Comparison of ENCODE assay signal across 8 mouse cellular contexts in the genomic region with DNA sequence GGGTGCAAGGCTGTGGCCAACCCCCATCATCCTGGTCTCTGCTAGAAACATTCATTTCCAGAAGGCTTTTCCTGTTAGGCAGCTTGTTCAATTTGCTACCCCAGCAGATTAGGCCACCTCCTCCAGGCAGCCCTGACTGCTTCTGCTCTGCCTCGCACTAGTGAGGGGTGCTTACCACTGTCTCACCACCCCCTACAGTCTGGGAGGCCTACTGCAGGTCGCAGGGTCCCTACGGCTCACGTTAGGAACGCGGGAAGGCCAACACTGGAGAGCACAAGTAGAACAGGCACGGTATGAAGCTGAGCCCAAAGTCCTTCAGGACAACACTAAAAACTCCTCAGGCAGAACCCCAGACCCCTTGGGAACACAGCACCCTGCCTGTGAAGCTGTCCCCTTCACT. TPM values are rescaled to one million over a fixed set of nuclear protein-coding genes. Genes with fewer than 3 reads are reported as not detected.
A peak's percentile ranks its signal among the peaks of the same experiment; 100 is the strongest.
DNase-seq lines count a peak whose midpoint lies in the region; ATAC-seq lines count a peak whose summit lies in the region.

No protein-coding gene starts in this region.

- H3K4me1 ChIP-seq in kidney, embryonic 15.5 days = peaks cover 81% of the 10 kb centered on the region
- H3K4me1 ChIP-seq in intestine, embryonic 15.5 days (replicated peaks) = peaks cover 64% of the 10 kb centered on the region
- H3K4me1 ChIP-seq in neural tube, embryonic 14.5 days (ENCODE audit: control insufficient read depth, insufficient read depth, low read length) = peaks cover 44% of the 10 kb centered on the region

- no peaks in the 10 kb centered on the region for H3K27me3 ChIP-seq in kidney, embryonic 15.5 days
- H3K27me3 ChIP-seq in intestine, embryonic 15.5 days (replicated peaks) = no peaks in the 10 kb centered on the region
- H3K27me3 ChIP-seq in neural tube, embryonic 14.5 days (ENCODE audit: control insufficient read depth, insufficient read depth, low read length) = no peaks in the 10 kb centered on the region

- H3K4me2 ChIP-seq in kidney, embryonic 15.5 days = peak overlapping the region; percentile 89
- peak overlapping the region; percentile 89 for H3K4me2 ChIP-seq in intestine, embryonic 15.5 days (replicated peaks)
- H3K4me2 ChIP-seq in neural tube, embryonic 14.5 days (ENCODE audit: low read depth, low read length) = peak overlapping the region; percentile 74

- ATAC-seq in kidney, embryonic 15.5 days (replicated peaks; ENCODE audit: low FRiP score) = no peak
- ATAC-seq in intestine, embryonic 15.5 days = no peak
- no peak for ATAC-seq in neural tube, embryonic 14.5 days (ENCODE audit: low read depth)
- ATAC-seq in granulocyte monocyte progenitor cell, adult 5-6 weeks (replicated peaks; ENCODE audit: poor library complexity, severe bottlenecking) = no peak

- H3K9me3 ChIP-seq in kidney, embryonic 15.5 days (replicated peaks) = no peaks in the 10 kb centered on the region
- H3K9me3 ChIP-seq in intestine, embryonic 15.5 days = no peaks in the 10 kb centered on the region
- H3K9me3 ChIP-seq in neural tube, embryonic 14.5 days (ENCODE audit: control insufficient read depth, low read length) = no peaks in the 10 kb centered on the region

- DNase-seq in kidney, adult 8-10 months = no peak
- peak; percentile 35 for DNase-seq in embryo, embryonic 10.5 days (ENCODE audit: low spot score)
- no peak for DNase-seq in layer of hippocampus, postnatal 14 days (ENCODE audit: low spot score in 2 of 2)
- no peak for DNase-seq in right cerebral cortex, postnatal 10 days (ENCODE audit: low spot score in 2 of 2)

- WGBS in kidney, embryonic 15.5 days = 78% methylated on average over 7 of the region's 7 CpGs
- 67% methylated on average over 7 of the region's 7 CpGs for WGBS in intestine, embryonic 15.5 days
- WGBS in neural tube, embryonic 14.5 days = 80% methylated on average over 7 of the region's 7 CpGs

- H3K27ac ChIP-seq in kidney, embryonic 15.5 days = 0 out of 2 replicates have a peak overlapping the region, but pooled peaks have one; percentile 23
- H3K27ac ChIP-seq in intestine, embryonic 15.5 days = peak overlapping the region; percentile 37; the same call in 1 of the 2 replicates
- H3K27ac ChIP-seq in neural tube, embryonic 14.5 days (ENCODE audit: low read depth, low read length) = no peak overlapping the region

- peak overlapping the region; percentile 98 for H3K4me3 ChIP-seq in kidney, embryonic 15.5 days (replicated peaks)
- H3K4me3 ChIP-seq in intestine, embryonic 15.5 days (replicated peaks) = peak overlapping the region; percentile 97
- peak overlapping the region; percentile 10; the same call in 1 of the 2 replicates for H3K4me3 ChIP-seq in neural tube, embryonic 14.5 days (ENCODE audit: low read depth, low read length)

- H3K36me3 ChIP-seq in kidney, embryonic 15.5 days = peaks cover 43% of the 10 kb centered on the region
- H3K36me3 ChIP-seq in intestine, embryonic 15.5 days = peaks cover 38% of the 10 kb centered on the region
- peaks cover 22% of the 10 kb centered on the region; the same call in 1 of the 2 replicates for H3K36me3 ChIP-seq in neural tube, embryonic 14.5 days (ENCODE audit: control insufficient read depth, insufficient read depth, low read length)

- 0 out of 2 replicates have a peak overlapping the region, but pooled peaks have one; percentile 22 for H3K9ac ChIP-seq in kidney, embryonic 15.5 days
- peak overlapping the region; percentile 99; the same call in 1 of the 2 replicates for H3K9ac ChIP-seq in intestine, embryonic 15.5 days
- peak overlapping the region; percentile 90; the same call in 1 of the 2 replicates for H3K9ac ChIP-seq in neural tube, embryonic 14.5 days (replicated peaks; ENCODE audit: low read depth, low read length)

RNA-seq across cellular contexts. Expression of gene Akt1, which starts 2.8 kb away (rescaled TPM):
- 53.7 and 56.7 TPM in 2 replicates for polyA plus RNA-seq in kidney, embryonic 15.5 days (2015; fragmentation: Nextera tagmentation; extraction: Ambion mirVana)
- 128 and 141 TPM in 2 replicates for polyA plus RNA-seq in intestine, embryonic 15.5 days (2015; fragmentation: Nextera tagmentation; extraction: Ambion mirVana)
- 57.9 and 59.2 TPM in 2 replicates for polyA plus RNA-seq in neural tube, embryonic 14.5 days (2014; fragmentation: Nextera tagmentation; extraction: Ambion mirVana)
- 100 to 1,000 TPM; 153 to 158 TPM for total RNA-seq in layer of hippocampus, postnatal 14 days (2021)
- 118 and 134 TPM in 2 replicates for total RNA-seq in granulocyte monocyte progenitor cell, adult 5-6 weeks (2014; fragmentation: Nextera tagmentation)
- total RNA-seq in granulocyte monocyte progenitor cell, adult 5-6 weeks (2017) = 73.9 and 101 TPM in 2 replicates

RNA-seq across cellular contexts. Expression of gene Zbtb42, which starts 6.7 kb away (rescaled TPM):
- polyA plus RNA-seq in kidney, embryonic 15.5 days (2015; fragmentation: Nextera tagmentation; extraction: Ambion mirVana) = 4.0 and 4.6 TPM in 2 replicates
- polyA plus RNA-seq in intestine, embryonic 15.5 days (2015; fragmentation: Nextera tagmentation; extraction: Ambion mirVana) = 7.5 and 10.3 TPM in 2 replicates
- polyA plus RNA-seq in neural tube, embryonic 14.5 days (2014; fragmentation: Nextera tagmentation; extraction: Ambion mirVana) = 1.3 and 3.5 TPM in 2 replicates
- total RNA-seq in layer of hippocampus, postnatal 14 days (2021) = under 1 TPM; 0.43 to 0.55 TPM
- total RNA-seq in granulocyte monocyte progenitor cell, adult 5-6 weeks (2014; fragmentation: Nextera tagmentation) = 1.0 and 5.4 TPM in 2 replicates
- 0.82 and 1.3 TPM in 2 replicates for total RNA-seq in granulocyte monocyte progenitor cell, adult 5-6 weeks (2017)

RNA-seq across cellular contexts. Expression of gene Siva1, which starts 27.4 kb away (rescaled TPM):
- polyA plus RNA-seq in kidney, embryonic 15.5 days (2015; fragmentation: Nextera tagmentation; extraction: Ambion mirVana) = 255 and 266 TPM in 2 replicates
- polyA plus RNA-seq in intestine, embryonic 15.5 days (2015; fragmentation: Nextera tagmentation; extraction: Ambion mirVana) = 183 and 225 TPM in 2 replicates
- polyA plus RNA-seq in neural tube, embryonic 14.5 days (2014; fragmentation: Nextera tagmentation; extraction: Ambion mirVana) = 44.7 and 46.8 TPM in 2 replicates
- 10 to 100 TPM; 21.6 to 23.4 TPM for total RNA-seq in layer of hippocampus, postnatal 14 days (2021)
- total RNA-seq in granulocyte monocyte progenitor cell, adult 5-6 weeks (2014; fragmentation: Nextera tagmentation) = 113 and 231 TPM in 2 replicates
- 339 TPM in 2 replicates for total RNA-seq in granulocyte monocyte progenitor cell, adult 5-6 weeks (2017)

RNA-seq across cellular contexts. Expression of gene Cep170b, which starts 48.4 kb away (rescaled TPM):
- 15.8 and 16.6 TPM in 2 replicates for polyA plus RNA-seq in kidney, embryonic 15.5 days (2015; fragmentation: Nextera tagmentation; extraction: Ambion mirVana)
- polyA plus RNA-seq in intestine, embryonic 15.5 days (2015; fragmentation: Nextera tagmentation; extraction: Ambion mirVana) = 20.1 and 22.4 TPM in 2 replicates
- polyA plus RNA-seq in neural tube, embryonic 14.5 days (2014; fragmentation: Nextera tagmentation; extraction: Ambion mirVana) = 33.2 and 36.1 TPM in 2 replicates
- total RNA-seq in layer of hippocampus, postnatal 14 days (2021) = 100 to 1,000 TPM; 178 to 193 TPM
- total RNA-seq in granulocyte monocyte progenitor cell, adult 5-6 weeks (2014; fragmentation: Nextera tagmentation) = 1.6 and 9.2 TPM in 2 replicates
- 0.56 and 1.2 TPM in 2 replicates for total RNA-seq in granulocyte monocyte progenitor cell, adult 5-6 weeks (2017)

RNA-seq across cellular contexts. Expression of gene Adssl1, which starts 52.0 kb away (rescaled TPM):
- polyA plus RNA-seq in kidney, embryonic 15.5 days (2015; fragmentation: Nextera tagmentation; extraction: Ambion mirVana) = 11.6 and 12.4 TPM in 2 replicates
- polyA plus RNA-seq in intestine, embryonic 15.5 days (2015; fragmentation: Nextera tagmentation; extraction: Ambion mirVana) = 2.1 and 2.8 TPM in 2 replicates
- 2.7 and 3.4 TPM in 2 replicates for polyA plus RNA-seq in neural tube, embryonic 14.5 days (2014; fragmentation: Nextera tagmentation; extraction: Ambion mirVana)
- 1 to 10 TPM; 5.3 to 5.6 TPM for total RNA-seq in layer of hippocampus, postnatal 14 days (2021)
- 128 and 139 TPM in 2 replicates for total RNA-seq in granulocyte monocyte progenitor cell, adult 5-6 weeks (2014; fragmentation: Nextera tagmentation)
- total RNA-seq in granulocyte monocyte progenitor cell, adult 5-6 weeks (2017) = 109 and 122 TPM in 2 replicates

Comparison
In these comparisons a context has a peak if more than half of its experiments do, and no peak if none do; other contexts are left out.
1. H3K4me3 ChIP-seq: peak in every context shown above with its lines; median percentile 98 in kidney, embryonic 15.5 days; 97 in intestine, embryonic 15.5 days; 10 in neural tube, embryonic 14.5 days.
2. H3K9ac ChIP-seq: peak in every context shown above with its lines; median percentile 99 in intestine, embryonic 15.5 days; 90 in neural tube, embryonic 14.5 days; 22 in kidney, embryonic 15.5 days.